Mouse (Mus musculus) ES-Bruce4 (cell line): Measurements from ENCODE around the gene Zfp874a.

Experiments used
- CTCF ChIP-seq: IDR thresholded peaks from one replicate; pipeline ENCODE4 v1.8.1; 2011; ENCODE audit warnings: low read depth, low read length
- EP300 ChIP-seq: IDR thresholded peaks from 2 replicates; pipeline ENCODE4 v1.6.1; 2011; ENCODE audit warnings: low read depth, low read length; ENCODE audit not compliant: insufficient read depth
- POLR2A ChIP-seq: IDR thresholded peaks from one replicate; pipeline ENCODE4 v1.8.1; 2011; ENCODE audit warnings: low read length; ENCODE audit not compliant: insufficient read depth

DNA sequence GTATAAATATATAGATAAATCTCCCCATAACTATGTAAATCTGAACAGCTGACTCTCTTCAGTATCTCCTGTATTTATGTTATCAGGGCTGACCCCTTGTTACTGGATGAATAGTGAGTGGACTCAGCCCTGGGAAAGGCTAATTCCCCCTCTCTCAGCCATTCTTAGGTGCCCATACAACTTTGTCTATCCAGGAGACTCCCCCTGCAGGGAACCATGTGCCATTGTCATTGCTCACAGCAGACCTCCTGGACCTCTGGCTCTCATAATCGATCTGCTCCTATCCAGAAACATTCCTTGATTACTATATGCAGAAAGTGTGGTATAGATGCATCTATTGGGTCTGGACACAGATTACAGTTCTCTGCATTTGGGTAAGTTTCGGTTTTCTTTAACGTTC is 34.6 kb downstream of the Zfp874a start:
- TF ChIP-seq CTCF (peak; percentile 12), POLR2A (no peak), EP300 (no peak)
